Mouse (Mus musculus): ENCODE measurements around the gene Lmod3.
"Not testable (repeated sequence)": the region's sequence is repeated elsewhere in the genome, so short reads cannot be mapped to it uniquely, and the experiment has no call there.

The Lmod3 gene

DNA sequence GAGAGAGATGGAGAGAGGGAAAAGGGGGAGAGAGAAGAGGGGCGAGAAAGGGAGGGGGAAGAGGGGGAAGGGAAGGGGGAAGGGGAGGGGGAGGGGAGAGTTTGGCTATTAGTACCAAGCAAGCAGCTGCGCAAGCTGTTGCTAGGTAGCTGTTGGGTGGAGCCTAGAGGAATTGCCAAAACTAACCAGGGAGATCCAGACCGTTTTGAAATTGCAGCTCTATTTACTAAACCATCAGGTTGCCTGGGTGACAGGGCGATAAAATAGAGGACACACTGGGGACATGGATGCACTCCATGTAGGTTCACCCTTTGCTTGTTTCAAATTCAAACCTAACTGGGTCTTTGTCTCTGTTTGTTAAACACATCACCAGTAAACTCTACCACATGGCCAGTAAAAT lies 23.8 kb upstream of the Lmod3 start:
- DNase-seq (ENCODE audit: low spot score in 2 of 2): peak in 1 of 2 experiments; percentile 31

- DNase-seq (ENCODE audit: low spot score in 2 of 2): no peak
Observed at GRCm38 (mm10) chr6:97275760-97276159, 23.2 kb upstream of the Lmod3 start.

GRCm38 (mm10) chr6:97273777-97274176 lies 21.2 kb upstream of the Lmod3 start:
- DNase-seq (ENCODE audit: low spot score in 2 of 2): no peak

DNA sequence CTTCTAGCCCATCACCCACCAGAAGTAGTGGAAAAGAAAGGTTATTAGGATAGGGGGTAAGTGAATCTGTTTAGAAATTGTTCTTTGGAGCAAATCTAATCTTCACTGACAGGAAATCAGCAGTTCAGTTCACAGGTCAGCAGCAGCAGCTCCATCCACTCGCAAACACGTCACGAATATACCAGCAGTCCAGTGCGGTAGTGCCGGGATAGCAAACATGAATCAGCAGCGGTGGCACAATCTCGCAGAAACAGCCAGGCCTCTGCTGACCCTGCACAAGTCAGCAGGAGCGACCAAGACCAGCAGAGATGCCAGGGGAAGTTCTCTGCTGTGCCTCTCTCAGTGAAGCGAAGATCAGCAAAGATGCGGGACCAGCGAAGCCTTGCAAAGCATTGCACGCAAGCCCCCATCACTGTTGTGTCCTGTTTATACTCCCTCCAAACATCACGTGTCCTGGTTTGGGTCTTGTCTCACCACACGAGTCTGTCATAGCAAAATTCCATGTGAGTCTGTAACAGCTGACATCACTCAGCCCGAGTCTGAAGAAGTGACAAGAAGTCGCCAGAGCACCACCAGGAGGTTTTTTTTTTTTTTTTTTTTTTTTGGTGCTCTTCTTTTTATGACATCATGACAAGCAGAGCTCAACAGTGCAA lies 20.6 kb upstream of the Lmod3 start:
- DNase-seq (ENCODE audit: low spot score in 2 of 2): no peak

DNA sequence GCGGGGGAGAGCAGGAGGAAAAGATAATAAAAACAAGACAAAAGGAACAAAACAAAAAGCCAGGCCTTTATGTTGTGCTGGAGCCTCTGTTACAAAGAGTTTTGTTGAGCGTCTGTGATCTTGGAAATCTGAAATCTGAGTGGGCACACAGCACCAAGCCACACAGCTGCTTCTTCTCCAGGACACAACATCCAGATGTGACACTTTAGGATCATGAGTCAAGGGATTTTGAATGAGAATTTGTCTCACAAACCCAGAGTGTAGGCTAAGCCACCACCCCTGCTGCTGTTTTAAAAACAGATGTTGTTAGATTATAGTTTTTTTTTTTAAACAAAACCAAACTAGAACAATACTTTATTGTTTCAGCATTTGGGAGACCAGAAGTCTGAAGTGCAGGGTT lies 19.8 kb upstream of the Lmod3 start:
- DNase-seq (ENCODE audit: low spot score in 2 of 2): no peak

DNA sequence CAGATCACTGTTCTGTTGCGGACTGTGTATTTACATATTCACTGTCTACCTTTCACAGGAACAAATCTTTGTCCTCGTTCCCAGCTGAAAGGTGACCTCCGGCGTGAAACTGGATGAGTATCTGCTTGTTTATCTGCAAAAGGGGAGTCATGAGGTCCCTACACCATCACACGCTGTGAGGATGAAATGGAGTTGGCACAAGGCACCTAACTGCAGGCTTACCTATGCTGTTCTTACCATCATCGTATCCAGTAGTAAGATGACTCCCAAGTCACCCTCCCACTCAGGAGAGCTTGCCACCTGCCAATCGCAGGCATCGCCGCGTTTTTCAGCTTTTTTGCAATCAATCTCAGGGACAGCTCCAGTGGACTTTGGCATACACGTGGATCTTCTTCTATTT lies 17.0 kb upstream of the Lmod3 start:
- DNase-seq (ENCODE audit: low spot score in 2 of 2): no peak

- DNase-seq (ENCODE audit: low spot score in 2 of 2): no peak
Observed at GRCm38 (mm10) chr6:97267132-97267531, 14.6 kb upstream of the Lmod3 start.

DNA sequence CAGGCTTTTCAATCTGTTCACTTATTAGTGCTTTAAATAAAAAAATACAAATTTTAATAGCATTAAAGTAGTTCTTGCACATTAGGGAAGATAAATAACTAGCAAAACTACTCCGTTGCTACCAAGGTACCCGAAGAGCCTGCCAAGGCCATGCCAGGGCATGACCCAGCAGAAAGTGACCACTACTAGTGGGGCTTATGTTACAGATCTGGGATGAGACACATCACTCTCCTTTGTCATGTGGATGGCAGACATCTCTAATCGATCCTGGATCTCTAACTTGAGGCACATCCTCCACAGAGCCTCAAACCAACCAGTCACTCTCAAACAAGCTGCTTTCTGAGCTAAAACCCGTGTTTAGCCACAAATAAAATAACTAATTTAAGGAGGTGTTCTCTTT lies 14.1 kb upstream of the Lmod3 start:
- DNase-seq (ENCODE audit: low spot score in 2 of 2): no peak

GRCm38 (mm10) chr6:97265705-97266104 lies 13.1 kb upstream of the Lmod3 start:
- no peak for DNase-seq (ENCODE audit: low spot score in 2 of 2)

DNA sequence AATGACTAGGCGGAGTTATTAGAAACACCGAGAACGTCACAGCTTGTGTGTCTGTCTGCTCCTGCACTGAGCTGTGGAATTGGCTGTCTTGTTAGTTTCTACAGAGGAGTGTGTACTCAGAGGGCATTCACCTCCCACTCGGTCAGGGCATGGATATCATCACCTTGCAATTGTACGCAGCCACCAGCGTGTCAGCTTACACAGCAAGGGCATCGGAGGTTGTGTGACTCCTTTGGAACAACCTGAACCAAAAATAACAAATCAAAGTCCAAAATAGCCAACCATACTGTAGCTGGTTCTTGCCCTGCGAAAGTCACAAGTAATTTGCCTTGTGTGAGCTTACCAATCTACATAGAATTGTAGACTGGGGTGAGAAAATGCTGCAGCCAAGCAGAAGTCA lies 12.7 kb upstream of the Lmod3 start:
- no peak for DNase-seq (ENCODE audit: low spot score in 2 of 2)

- DNase-seq (ENCODE audit: low spot score in 2 of 2): not testable (repeated sequence)
Observed at GRCm38 (mm10) chr6:97263750-97264149, 11.2 kb upstream of the Lmod3 start.

DNA sequence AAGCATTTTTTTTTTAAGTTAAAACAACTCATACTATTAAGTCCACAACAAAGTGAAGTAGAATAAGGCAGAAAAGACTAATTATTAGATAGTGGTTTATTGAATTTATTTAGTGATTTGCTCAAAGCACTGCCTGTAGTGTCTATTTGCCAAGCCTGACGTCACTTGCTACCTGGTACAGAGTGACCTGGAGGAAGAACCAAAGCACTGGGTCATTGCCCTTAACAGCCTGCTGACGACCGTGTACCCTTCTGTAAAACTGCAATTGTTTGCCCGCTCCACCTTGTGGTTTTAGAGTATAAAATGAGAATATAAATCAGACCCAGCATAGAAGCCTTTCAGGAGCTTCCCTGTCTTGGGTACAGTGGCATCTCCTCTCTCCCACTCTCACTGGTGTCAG lies 9.7 kb upstream of the Lmod3 start:
- no peak for DNase-seq (ENCODE audit: low spot score in 2 of 2)

- DNase-seq (ENCODE audit: low spot score in 2 of 2): not testable (repeated sequence)
Observed at GRCm38 (mm10) chr6:97259926-97260325, 7.4 kb upstream of the Lmod3 start.

GRCm38 (mm10) chr6:97258489-97258888 lies 5.9 kb upstream of the Lmod3 start:
- DNase-seq (ENCODE audit: low spot score in 2 of 2): no peak

DNA sequence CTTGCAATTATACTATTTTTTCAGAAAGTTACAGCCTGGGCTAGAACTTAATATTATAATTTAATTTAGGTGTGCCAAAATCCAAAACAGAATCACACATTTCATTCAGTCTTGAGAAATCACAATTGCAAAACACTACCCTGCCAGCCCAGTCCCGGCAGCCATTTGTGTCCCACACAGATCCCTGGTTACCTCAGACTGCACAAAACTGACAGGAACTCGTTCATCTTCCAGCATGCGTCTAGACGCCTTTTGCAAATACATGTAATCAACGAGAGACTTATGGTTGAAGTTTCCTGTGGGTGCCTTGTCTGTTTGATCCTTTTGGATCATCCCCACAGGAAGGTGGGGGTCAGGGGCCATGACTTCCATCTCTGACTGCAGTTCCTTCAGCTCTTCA lies 473 bp downstream of the Lmod3 start:
- no peak for DNase-seq (ENCODE audit: low spot score in 2 of 2)

- DNase-seq (ENCODE audit: low spot score in 2 of 2): peak; percentile 16 to 30
Observed at GRCm38 (mm10) chr6:97250966-97251365, 1.6 kb downstream of the Lmod3 start.

DNA sequence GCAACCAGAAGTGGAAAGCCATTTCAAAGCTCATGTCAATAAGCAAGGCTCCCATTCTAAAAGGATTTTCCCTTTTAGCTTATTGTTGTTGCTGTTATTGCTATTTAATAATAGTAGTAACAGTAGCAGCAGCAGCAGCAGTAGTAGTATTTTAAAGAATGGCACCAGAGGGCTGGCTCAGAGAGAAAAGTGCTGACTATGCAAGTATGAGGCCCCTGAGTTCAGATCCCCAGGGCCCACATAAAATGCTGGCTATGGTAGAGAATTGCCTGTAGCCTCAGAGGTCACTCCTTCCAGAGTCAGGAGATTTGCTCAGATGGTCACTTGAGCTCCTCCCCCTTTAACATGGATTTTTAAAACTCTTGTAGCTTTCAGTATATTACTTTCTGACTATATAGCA lies 7.4 kb downstream of the Lmod3 start:
- no peak for DNase-seq (ENCODE audit: low spot score in 2 of 2)

GRCm38 (mm10) chr6:97242522-97242921 lies 10.0 kb downstream of the Lmod3 start:
- no peak for DNase-seq (ENCODE audit: low spot score in 2 of 2)

DNA sequence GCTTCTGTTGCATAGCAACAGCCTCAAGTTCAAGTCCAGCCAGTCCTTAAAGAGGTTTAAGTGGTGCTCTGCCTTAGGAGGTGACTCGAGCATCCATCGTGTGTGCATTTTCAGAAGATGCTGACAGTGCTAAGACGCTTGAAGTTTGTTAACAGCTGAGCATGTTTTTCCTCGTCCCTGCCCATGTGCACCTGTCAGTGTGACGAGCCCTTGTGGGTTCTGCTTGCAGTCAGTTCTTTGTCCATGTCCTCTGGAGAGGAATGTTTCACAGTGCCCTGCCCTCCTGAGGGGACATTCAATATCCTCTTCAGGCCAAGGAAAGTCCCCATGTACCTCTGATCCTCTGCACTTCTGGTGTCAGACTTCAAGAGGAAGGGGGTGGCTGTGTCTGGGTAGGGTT lies 12.5 kb downstream of the Lmod3 start:
- no peak for DNase-seq (ENCODE audit: low spot score in 2 of 2)

GRCm38 (mm10) chr6:97239360-97239759 lies 13.2 kb downstream of the Lmod3 start:
- DNase-seq (ENCODE audit: low spot score in 2 of 2): no peak

GRCm38 (mm10) chr6:97236088-97236487 lies 16.5 kb downstream of the Lmod3 start:
- no peak for DNase-seq (ENCODE audit: low spot score in 2 of 2)

GRCm38 (mm10) chr6:97234911-97235668 lies 17.5 kb downstream of the Lmod3 start:
- no peak for DNase-seq (ENCODE audit: low spot score in 2 of 2)

GRCm38 (mm10) chr6:97227067-97227847 lies 25.3 kb downstream of the Lmod3 start:
- no peak for DNase-seq (ENCODE audit: low spot score in 2 of 2)
